Mouse (Mus musculus): ENCODE data around the gene Akr1c12. TPM values are rescaled to one million over a fixed set of nuclear protein-coding genes. Genes with fewer than 3 reads are reported as not detected.
"Not testable (repeated sequence)": the region's sequence is repeated elsewhere in the genome, so short reads cannot be mapped to it uniquely, and the experiment has no call there.

Gene Akr1c12
- total RNA-seq (2015; ENCODE audit: low replicate concordance), result not detected in 2 replicates
- 3.7 TPM in 1 of 2 replicates, not detected in the other for total RNA-seq (2017; ENCODE audit: low replicate concordance)

DNA sequence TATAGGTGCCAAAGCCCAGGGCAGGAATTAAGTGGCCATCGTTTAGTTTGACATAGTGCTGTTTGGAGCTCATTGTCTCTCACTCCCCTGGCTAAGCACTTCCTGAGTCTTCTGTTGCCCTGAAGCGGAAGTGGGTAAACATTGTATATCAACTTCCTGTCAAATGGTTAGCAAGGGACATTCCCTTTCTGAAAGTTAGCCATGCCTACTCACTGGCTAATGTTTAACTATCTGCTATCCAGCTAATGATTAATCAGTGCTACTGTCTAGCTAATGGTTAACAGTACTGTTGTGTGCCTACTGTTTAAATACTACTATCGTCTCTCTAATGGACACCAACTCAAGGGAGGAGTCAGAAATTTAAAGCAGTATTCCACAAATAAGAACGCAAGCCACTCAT, at the start of gene Akr1c12:
Gene Akr1c12, minus strand, starts transcription at position 150 of the 400 bp plus-strand sequence.
- no peak for ATAC-seq (replicated peaks; ENCODE audit: low FRiP score, poor library complexity, severe bottlenecking)

DNA sequence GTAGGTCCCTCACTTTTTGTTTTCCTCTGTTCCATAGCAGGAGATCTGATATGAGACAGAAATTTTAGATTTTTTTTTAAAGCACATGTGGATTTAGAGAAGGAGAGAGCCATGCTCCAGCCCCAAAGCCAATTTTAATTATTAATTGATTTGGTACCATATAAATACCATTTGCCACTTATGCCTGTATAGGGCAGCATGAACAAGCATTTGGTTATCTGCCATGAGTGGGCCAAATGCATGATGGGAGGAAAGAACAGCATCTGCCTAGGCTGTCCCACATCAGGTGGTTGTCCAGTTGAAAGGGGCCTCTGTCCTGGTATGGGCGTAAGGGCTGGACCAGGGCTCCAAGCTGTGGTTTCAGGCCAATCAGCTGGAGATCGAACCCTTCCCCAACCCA, 39.5 kb upstream of the Akr1c12 start:
- no peak for ATAC-seq (replicated peaks; ENCODE audit: low FRiP score, poor library complexity, severe bottlenecking)

DNA sequence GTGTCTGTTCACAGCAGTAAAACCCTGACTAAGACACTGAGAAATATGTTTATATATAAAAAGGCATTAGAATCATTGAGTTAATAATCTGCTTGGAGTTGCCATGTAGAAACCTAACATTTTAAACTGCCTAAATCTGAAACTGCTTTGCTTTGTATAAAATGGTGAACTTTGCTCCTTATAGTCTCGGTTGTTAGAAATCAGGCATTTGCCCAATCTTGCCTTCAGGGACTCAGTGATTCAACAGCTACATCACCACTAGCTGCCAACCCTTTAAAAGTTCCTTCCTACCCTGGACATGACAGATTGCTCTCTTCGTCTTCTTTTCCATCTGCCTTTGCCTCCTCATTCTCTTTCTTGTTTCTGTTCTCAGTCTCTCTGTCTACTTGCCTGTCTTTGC, 34.7 kb upstream of the Akr1c12 start:
- ATAC-seq (replicated peaks; ENCODE audit: low FRiP score, poor library complexity, severe bottlenecking), result no peak

DNA sequence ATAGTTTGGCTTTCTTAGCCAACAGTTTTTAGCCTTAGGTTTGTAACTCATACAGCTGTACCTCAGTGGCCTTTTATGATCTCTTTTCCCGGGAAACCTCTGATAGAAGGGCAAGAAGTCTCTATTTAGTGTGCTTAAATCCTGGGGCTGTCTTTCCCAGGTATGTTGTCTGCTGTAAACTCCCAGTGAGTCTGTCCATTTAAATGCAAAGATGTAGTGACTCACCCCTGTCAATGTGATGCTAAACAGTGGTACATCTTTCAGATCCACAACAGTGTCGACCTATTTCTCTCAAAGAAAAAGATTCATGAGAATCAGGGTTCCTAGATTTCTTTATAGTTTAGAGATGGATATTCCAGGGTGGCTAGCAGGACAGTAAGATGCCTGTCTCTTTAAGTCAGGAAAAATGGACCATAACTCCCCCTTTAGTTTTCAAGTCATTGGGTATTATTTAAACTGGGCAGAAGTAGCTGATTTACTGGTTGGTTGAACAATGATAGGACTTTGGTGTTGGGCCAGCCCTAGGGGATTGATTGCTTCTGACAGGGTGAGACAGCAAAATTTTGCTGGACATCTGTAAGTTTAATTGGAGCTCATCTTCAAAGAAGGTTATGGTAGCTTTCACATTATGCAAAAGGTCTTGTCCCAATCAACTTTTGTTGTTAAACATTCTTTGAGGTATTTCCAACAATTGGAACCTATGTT, 25.8 kb upstream of the Akr1c12 start:
- ATAC-seq (replicated peaks; ENCODE audit: low FRiP score, poor library complexity, severe bottlenecking), result no peak

DNA sequence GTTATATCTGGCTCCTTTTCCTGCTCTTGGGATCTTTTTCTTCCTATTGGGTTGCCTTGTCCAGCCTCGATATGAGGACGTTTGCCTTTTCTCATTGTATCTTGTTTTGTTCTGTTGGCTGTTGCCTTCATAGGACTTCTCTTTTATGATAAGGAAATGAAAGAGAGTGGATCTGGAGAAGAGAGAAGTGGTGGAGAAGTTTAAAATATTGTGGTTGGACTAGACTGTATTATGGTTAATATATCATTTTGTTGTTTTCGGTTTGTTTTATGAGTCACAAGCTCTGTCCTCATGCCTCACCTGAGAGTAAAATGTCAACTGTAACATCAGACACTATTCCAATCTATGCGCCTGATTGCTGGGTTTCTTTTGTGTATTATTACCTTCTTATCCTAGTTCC, 17.8 kb upstream of the Akr1c12 start:
- no peak for ATAC-seq (replicated peaks; ENCODE audit: low FRiP score, poor library complexity, severe bottlenecking)

DNA sequence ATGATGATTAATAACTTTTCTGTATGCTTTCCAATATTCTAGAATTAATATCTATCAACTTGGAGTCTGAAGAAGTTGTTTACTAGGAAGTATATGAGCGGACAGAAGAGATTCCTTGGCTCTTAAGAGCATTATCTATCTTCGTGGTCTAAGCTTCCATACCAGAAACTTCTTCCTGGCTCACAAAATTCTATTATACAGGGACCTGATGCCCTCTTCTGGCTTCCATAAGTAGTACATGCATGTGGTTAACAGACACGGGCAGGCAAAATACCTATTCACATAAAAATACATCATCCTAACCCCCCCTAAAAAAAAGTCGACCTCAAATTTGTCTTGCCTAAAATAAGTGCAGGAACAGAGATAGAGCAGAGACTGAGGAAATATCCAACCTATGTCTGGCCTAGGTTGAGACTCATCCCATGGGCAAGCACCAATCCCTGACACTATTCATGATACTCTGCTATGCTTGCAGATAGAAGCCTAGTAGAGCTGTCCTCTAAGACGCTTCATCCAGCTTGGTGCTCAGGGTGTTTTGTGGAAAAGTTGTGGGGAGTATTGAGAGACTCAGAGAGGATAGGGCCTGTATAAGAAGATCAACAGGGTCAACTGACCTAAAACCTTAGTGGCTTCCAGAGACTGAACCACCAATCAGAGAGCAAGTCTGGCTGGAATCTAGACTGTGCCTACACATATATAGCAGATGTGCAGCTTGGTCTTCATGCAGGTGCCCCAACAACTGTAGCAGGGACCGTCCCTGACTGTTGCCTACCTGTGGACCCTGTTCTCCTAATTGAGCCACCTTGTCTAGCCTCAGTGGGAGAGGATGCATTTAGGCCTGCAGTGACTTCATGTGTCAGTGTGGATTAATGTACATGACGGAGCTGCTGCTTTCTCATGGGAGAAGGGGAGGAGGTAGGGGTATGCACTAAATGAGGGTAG, 2.5 kb upstream of the Akr1c12 start:
- ATAC-seq (replicated peaks; ENCODE audit: low FRiP score, poor library complexity, severe bottlenecking), result no peak

DNA sequence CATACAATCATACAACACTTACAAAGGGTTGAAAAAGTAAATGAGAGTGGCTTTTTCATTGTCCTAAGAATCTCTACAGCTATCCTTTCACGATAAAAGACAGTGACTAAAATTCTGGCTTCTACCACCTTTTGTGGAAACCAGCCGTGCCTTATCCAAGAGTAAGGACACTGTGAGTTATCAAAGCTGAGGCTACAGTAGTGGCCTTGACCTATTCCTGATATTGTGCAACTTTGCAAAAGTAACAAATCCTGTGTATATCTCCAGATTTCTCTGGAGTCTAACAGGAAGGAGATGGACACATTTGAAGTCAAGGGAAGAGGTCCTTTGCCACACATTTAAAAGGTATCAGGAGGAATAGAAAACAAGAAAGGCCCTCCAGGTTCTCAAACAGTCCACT, 1.7 kb downstream of the Akr1c12 start:
- no peak for ATAC-seq (replicated peaks; ENCODE audit: low FRiP score, poor library complexity, severe bottlenecking)

DNA sequence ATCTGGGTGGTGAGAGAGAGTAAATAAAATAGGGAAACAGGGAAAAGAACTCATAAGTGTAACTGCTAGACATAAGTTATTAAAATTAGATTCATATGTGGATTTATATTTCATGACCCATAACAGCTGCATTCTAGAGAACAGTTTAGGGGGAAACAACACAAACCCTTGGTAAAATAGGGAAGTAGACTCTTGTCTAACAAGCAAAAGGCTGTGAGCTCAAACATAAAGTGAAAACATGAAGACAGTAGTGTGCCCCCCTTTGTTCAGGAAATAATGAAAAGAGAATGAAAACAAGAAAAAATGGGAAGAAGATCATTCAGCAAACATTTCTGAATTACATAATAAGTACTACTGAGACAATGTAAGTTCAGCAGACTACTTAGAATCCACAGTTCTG, 8.4 kb downstream of the Akr1c12 start:
- ATAC-seq (replicated peaks; ENCODE audit: low FRiP score, poor library complexity, severe bottlenecking), result no peak

DNA sequence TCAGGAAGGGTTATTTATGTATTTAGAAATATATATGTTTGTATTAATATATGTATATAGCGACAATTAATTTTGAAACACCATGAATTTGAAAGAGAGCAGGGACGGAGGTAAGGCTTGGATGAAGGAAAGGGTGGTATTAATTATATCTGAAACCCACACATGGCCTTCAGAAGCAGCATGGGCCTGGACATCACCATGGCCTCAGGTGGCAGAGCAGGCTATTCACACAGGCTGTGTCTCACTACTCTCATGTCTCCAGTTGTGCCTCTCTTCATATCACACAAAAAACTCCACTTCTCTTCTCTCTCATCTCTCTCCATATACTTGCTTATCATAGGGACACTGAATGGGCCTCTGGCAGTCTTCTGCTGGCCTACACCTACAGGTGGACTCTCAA, 13.8 kb downstream of the Akr1c12 start:
- ATAC-seq (replicated peaks; ENCODE audit: low FRiP score, poor library complexity, severe bottlenecking), result not testable (repeated sequence)

DNA sequence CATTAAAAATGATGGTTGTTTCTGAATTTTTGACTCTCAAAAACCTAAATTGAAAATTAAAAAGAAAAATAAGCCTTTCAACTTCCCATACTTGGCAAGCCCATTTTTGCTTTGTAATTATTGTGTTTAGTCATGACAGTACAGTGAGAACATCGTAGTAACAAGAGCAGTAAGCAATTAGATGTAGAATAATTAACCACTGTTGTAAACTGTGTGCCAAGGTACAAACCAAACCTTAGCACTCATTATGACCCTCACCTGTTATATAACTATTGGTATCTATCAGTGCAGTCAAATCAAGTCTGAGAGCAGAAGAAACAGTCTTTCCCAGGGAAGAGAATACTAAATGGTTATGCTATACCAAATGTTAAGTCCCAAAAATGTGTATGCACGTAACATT, 14.2 kb downstream of the Akr1c12 start:
- ATAC-seq (replicated peaks; ENCODE audit: low FRiP score, poor library complexity, severe bottlenecking), result no peak

DNA sequence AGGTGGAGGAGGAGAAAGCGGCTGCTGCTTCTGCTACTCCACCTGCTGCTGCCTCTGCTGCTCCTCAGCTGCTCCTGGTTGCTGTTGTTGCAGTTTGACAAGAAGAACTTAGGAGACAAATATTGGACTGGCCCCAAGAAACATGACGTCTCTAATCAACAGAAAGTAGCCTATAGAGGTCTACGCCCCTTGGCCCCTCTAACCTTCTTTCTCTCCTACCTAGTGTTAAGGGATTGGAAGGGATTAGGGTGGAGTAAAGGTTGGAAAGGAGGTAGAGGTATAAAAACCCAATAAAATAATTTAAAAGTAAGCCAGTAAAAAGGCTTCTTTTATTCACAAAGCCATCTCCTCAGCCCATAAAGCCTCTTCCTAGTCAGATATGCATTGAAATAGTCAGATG, 14.6 kb downstream of the Akr1c12 start:
- no peak for ATAC-seq (replicated peaks; ENCODE audit: low FRiP score, poor library complexity, severe bottlenecking)

DNA sequence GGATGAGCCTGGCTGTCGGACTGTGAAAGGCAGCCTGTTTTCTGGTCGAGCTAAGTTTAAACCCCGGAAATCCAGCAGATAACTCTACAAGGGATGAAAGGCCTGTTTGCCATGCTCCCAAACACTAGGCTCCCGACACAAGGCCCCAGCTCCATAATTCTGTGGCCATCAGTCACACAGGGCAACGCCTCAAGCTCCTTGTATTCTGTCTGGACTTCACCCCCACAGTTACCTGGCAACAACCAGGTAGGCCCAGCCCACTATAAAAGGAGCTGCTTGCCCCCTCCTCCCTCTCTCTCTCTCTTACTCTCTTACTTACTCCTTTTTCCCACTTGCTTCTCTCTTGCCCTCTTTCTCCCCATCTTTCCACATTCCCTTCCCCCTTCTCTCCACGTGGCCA, 21.9 kb downstream of the Akr1c12 start:
- ATAC-seq (replicated peaks; ENCODE audit: low FRiP score, poor library complexity, severe bottlenecking), result no peak

DNA sequence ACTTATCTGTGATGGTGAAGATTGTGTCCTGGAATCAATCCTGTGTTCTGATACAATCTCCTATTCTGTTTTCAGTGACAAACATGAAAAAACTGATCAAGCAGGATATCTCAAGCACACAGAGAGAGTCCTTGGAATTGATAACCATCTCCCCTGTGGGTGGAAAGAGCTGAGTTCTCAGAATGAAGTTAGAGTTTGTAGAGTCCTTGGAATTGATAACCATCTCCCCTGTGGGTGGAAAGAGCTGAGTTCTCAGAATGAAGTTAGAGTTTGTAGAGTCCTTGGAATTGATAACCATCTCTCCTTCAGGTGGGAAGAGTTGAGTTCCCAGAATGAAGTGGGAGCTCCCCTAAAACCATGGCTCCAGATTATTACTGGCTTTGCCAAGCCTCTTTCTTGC, 22.3 kb downstream of the Akr1c12 start:
- not testable (repeated sequence) for ATAC-seq (replicated peaks; ENCODE audit: low FRiP score, poor library complexity, severe bottlenecking)

DNA sequence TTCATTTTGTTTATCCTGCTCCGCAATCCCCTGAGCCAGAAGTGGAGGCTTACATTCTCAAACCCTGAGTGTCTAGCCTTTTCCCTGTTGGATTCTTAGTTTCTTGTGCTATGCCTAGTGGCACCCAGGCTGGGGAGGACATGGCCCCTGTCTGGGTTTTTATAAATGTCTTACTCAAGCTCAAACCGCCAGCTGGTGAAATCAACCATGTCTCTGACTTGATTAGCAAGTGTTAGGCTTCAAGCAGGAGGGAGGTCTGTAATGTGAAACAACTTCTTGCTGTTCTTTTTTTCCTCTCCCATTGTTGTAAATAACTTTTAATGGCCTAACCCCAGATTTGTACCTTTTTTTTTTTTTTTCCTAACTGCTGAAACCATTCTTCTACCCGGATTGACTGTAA, 29.9 kb downstream of the Akr1c12 start:
- no peak for ATAC-seq (replicated peaks; ENCODE audit: low FRiP score, poor library complexity, severe bottlenecking)

DNA sequence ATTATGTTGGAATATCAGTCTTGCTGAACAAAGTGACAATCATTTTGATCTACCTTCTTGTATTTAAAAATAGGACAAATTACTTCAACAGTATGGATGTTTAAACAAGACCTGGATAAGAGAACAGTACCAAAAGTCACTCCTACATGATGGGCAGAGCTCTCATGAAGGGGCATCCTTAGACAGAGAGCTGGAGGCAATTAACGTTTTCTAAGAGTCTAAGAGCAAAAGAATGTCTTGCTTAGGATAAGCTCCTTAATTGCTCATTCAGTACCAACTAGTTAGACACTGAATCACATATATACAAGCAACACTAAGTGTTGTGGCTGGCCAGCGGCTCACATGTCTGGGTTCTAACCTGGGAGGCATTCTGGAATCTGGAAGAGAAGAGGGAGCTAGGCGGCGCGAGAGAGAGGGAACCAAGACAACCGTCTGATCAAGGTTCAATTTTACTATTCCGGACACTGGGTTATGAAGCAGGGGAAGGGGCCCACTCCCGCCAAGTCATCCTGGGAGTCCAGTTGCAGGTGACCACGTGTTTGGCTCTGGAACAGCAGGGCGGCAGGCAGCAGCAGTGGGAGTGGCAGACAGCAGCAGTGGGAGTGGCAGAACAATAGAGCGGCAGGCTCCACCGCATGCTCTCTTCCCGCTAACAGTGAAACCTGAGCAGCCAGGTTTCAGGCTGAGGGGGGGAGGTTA, 34.2 kb downstream of the Akr1c12 start:
- ATAC-seq (replicated peaks; ENCODE audit: low FRiP score, poor library complexity, severe bottlenecking), result no peak

DNA sequence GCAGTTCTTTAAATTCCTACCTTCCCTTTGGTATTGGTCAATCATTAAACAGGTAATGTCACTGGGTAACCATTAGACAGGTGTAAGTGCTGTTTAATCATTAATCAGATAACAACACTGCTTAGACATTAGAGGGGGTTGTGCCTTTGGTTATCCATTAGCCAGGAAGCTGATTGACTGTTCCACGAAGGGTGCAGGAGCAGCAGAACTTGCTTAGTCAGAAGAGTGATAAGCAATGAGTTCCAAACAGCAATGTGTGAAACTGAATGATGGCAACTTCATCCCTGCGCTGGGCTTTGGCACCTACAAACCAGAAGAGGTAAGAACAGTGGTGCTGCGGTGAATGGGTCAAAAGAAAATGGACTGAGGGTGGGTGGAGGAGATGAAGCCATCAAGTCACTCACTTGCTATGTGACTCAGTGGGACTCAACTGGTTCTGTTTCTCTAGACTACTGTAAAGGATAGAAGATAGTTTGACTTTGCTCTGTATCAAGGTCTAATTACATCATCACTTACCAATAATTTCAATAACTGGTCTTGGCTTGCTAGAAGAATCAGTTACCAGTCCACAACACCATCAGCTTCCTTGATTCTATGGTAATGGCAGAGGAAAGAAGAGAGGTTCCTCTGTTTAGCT, 45.6 kb downstream of the Akr1c12 start:
- ATAC-seq (replicated peaks; ENCODE audit: low FRiP score, poor library complexity, severe bottlenecking), result no peak

DNA sequence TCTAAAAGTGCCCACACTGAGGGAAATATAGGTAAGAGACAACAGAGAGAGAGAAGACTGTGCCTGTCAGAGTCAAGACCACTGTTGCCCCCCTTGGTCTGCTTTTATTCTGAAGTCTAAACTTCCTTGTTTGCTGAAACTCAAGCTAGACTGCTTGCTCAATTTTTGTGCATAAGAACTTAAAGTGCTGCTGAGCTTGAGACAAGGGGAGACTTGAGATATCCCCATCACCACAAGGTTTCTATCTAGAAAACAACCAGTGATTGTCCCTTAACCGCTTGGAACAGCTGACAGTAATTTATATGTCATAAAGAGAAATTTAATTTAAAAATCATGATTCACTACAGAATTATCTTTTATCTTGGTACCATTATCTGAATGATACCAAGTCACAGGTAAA, 46.1 kb downstream of the Akr1c12 start:
- ATAC-seq (replicated peaks; ENCODE audit: low FRiP score, poor library complexity, severe bottlenecking), result no peak

DNA sequence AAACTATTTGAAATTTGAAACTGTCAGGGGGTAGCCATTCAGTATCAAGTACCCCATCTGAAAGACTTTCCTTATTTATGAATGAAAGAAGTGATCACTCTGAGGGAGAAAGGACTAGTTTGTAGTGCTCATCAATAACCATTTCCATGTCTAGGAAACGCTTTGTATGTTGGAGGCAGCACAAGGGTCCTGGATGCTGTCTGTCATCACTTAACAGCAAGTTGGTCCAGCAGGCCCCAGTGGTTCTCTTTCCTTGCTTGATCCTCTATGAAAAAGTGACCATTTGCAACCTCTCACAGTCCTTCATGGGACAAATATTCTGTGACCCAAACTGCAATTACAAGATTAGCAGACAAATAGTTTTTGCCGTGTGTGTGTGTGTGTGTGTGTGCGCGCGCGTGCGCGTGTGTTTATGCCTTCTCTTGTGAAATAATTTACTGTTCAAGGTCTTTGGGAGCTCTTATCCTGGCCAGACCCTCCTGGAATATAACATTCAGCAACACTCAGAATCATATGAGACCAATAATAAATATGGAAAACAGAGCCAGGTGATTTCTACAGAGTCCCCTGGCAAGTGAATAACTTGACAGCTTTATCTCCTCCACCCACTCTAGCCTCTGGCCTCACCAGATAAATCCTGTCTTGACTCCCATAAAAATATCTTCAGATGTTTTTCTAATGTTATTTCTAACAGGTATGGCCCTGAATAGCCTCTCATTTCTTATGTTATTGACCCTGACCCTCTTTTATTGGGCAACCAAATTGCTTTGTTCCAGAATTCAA, 48.2 kb downstream of the Akr1c12 start:
- ATAC-seq (replicated peaks; ENCODE audit: low FRiP score, poor library complexity, severe bottlenecking), result no peak

DNA sequence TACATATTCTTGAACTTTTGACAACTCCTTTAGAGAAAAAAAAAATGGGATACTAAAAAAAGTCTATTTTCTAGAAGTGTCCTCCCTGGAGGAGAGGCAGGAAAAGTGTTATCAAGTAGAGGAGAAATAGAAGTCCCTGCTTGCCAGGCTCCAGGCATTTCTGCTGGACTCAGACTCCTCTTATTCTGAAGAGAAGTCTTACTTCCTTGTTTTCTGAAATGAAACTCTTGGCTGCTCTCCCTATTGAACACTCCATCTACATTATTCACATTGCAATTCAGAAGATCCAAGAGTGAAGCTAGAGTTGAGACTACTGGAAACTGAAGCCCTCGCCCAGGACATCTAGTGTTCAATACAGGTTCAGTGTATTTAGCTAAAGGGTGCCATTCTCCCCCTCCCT, 50.8 kb downstream of the Akr1c12 start, which contains the start of gene Akr1c19:
Gene Akr1c19, plus strand, starts transcription at position 260 of the 400 bp plus-strand sequence.
- no peak for ATAC-seq (replicated peaks; ENCODE audit: low FRiP score, poor library complexity, severe bottlenecking)

All from erythroid progenitor cell, adult 5-6 weeks (primary cell).